Mouse (Mus musculus) midbrain, embryonic 14.5 days (tissue): ENCODE measurements around the gene Dek. TPM values are rescaled to one million over a fixed set of nuclear protein-coding genes. Genes with fewer than 3 reads are reported as not detected.
A peak's percentile ranks its signal among the peaks of the same experiment; 100 is the strongest.

Experiments
- ATAC-seq: fragments of 200-750 bp; cut with Nextera tagmentation; 2 replicates; pipeline ENCODE4 v1.8.0; 2017; ENCODE audit warnings: moderate number of reproducible peaks, moderate library complexity; ENCODE audit not compliant: low FRiP score, low TSS enrichment
- DNase-seq: peaks from one replicate; pipeline ENCODE4 v3.0.0-alpha.2; 2015
- H3K27ac ChIP-seq: fragments of 300-500 bp; sonication (generic); replicated peaks from 2 replicates; pipeline ENCODE4 v1.5.1; 2014; ENCODE audit warnings: mild to moderate bottlenecking, low read depth, low read length, moderate library complexity
- H3K27me3 ChIP-seq: fragments of 300-500 bp; sonication (generic); 2 replicates; pipeline ENCODE4 v1.6.1; 2014; ENCODE audit warnings: low read length, control low read depth, mixed read lengths; ENCODE audit not compliant: control insufficient read depth, insufficient read depth
- H3K36me3 ChIP-seq: fragments of 300-500 bp; sonication (generic); 2 replicates; pipeline ENCODE4 v1.6.1; 2014; ENCODE audit warnings: low read length, control low read depth; ENCODE audit not compliant: control insufficient read depth, insufficient read depth
- H3K4me1 ChIP-seq: fragments of 300-500 bp; sonication (generic); 2 replicates; pipeline ENCODE4 v1.6.1; 2014; ENCODE audit warnings: mild to moderate bottlenecking, antibody characterized with exemption, low read length, control low read depth; ENCODE audit not compliant: control insufficient read depth, insufficient read depth
- H3K4me2 ChIP-seq: fragments of 300-500 bp; sonication (generic); 2 replicates; pipeline ENCODE4 v1.6.1; 2014; ENCODE audit warnings: mild to moderate bottlenecking, low read length, moderate library complexity
- H3K4me3 ChIP-seq: fragments of 300-500 bp; sonication (generic); replicated peaks from 2 replicates; pipeline ENCODE4 v1.5.1; 2014; ENCODE audit warnings: low read depth, low read length
- H3K9ac ChIP-seq: fragments of 300-500 bp; sonication (generic); replicated peaks from 2 replicates; pipeline ENCODE4 v1.6.1; 2014; ENCODE audit warnings: mild to moderate bottlenecking, low read length, moderate library complexity
- H3K9me3 ChIP-seq: fragments of 300-500 bp; sonication (generic); 2 replicates; pipeline ENCODE4 v1.6.1; 2016; ENCODE audit warnings: low read length, control low read depth, mixed read lengths; ENCODE audit not compliant: control insufficient read depth
- WGBS: fragments of 180-500 bp; shearing (Covaris S2); extraction: QIAGEN DNeasy Blood & Tissue Kit; methylation state at CpG from one replicate; pipeline ENCODE4 v1.1.7; 2014; 5-methylcytosine and 5-hydroxymethylcytosine counted together
- polyA plus RNA-seq: library from polyadenylated mRNA; unstranded; fragments of >200 nt; fragmentation: Nextera tagmentation; extraction: Ambion mirVana; gene quantifications from 2 replicates; pipeline ENCODE4 v1.2.1, GENCODE M21; 2014

Gene Dek
- polyA plus RNA-seq, result 105 and 115 TPM in 2 replicates

- H3K36me3 ChIP-seq, result 0 out of 2 replicates have a peak, but pooled peaks cover 4% of the 10 kb centered on the region
- no peaks in the 10 kb centered on the region for H3K9me3 ChIP-seq
- peak; percentile 96 for DNase-seq
- WGBS, result under 1% methylated on average over 127 of the region's 129 CpGs
- no peaks in the 10 kb centered on the region for H3K27me3 ChIP-seq
- peak within 1 kb of the TSS; percentile 80 for H3K9ac ChIP-seq
- peak; percentile 92 for ATAC-seq
- H3K4me3 ChIP-seq, result peak within 1 kb of the TSS; percentile 71
- H3K4me2 ChIP-seq, result peak within 1 kb of the TSS; percentile 88
- peaks cover 22% of the 10 kb centered on the region for H3K4me1 ChIP-seq
- peak within 1 kb of the TSS; percentile 98 for H3K27ac ChIP-seq
These were observed at the start of gene Dek for GRCm38 (mm10) chr13:47105711-47106579. Gene Dek, minus strand, starts transcription at chr13:47106201.

GRCm38 (mm10) chr13:47154866-47155265 is 48.9 kb upstream of the Dek start:
- no peak overlapping the region for H3K4me2 ChIP-seq
- ATAC-seq (no peak), DNase-seq (no peak)
- no peaks in the 10 kb centered on the region for H3K36me3 ChIP-seq
- 75% methylated on average over 4 of the region's 4 CpGs for WGBS
- H3K27ac ChIP-seq, result no peak overlapping the region
- no peaks in the 10 kb centered on the region; the same call in 1 of the 2 replicates for H3K4me1 ChIP-seq
- H3K9ac ChIP-seq, result no peak overlapping the region
- H3K27me3 ChIP-seq, result no peaks in the 10 kb centered on the region
- H3K9me3 ChIP-seq, result no peaks in the 10 kb centered on the region
- no peak overlapping the region for H3K4me3 ChIP-seq

DNA sequence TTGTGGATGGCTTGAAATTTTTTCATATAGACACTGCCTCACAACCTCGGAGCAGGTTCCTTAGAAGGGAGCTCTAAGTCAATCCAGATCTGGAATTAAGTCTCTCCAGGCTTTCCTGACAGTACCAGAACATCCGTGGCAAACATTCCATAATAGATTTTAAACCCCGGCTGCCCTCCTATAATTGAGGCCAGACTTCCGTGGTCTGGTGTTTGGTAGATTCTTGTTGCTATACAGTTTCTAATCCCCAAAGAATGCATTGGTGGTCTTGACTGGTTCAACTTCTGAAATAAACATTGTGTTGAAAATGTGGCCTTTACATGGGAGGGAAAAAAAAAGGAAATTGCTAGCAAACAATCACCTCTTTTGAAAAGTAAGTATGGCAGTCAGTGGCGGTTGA is 47.2 kb upstream of the Dek start:
- H3K27ac ChIP-seq, result no peak overlapping the region
- DNase-seq, result no peak
- H3K36me3 ChIP-seq, result no peaks in the 10 kb centered on the region
- H3K9me3 ChIP-seq, result no peaks in the 10 kb centered on the region
- no peak overlapping the region for H3K9ac ChIP-seq
- 67% methylated on average over 5 of the region's 5 CpGs for WGBS
- no peak overlapping the region for H3K4me2 ChIP-seq
- no peaks in the 10 kb centered on the region; the same call in 1 of the 2 replicates for H3K4me1 ChIP-seq
- H3K27me3 ChIP-seq, result no peaks in the 10 kb centered on the region
- no peak for ATAC-seq
- no peak overlapping the region for H3K4me3 ChIP-seq

- Histone ChIP-seq H3K36me3 (no peaks in the 10 kb centered on the region), H3K4me3 (no peak overlapping the region), H3K27me3 (no peaks in the 10 kb centered on the region), H3K4me1 (no peaks in the 10 kb centered on the region; the same call in 1 of the 2 replicates), H3K27ac (no peak overlapping the region), H3K9ac (no peak overlapping the region), H3K4me2 (no peak overlapping the region), H3K9me3 (no peaks in the 10 kb centered on the region)
- WGBS, result 29% methylated on average over 7 of the region's 7 CpGs
- no peak; the same call in 1 of the 2 replicates for ATAC-seq
- peak; percentile 94 for DNase-seq
These were observed 46.4 kb upstream of the Dek start for GRCm38 (mm10) chr13:47152390-47152789.

DNA sequence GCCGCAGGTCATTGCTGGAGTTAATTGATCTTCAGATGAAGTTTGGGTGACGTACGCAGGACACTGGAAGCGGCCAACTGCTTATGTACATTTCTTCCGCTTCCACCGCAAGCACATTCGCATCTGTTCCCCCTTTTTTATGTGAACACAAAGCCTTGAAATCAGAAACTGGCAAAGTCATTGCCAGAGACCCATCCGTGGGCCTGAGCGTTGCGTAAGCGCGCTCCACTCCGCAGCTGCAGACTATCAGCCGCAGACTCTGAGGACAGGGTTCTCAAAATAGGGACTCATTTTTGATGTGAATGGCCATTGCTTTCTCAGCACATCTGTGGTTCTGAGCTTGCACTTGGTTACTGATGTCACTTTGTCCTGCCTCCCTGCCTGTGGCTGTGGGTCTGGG is 45.1 kb upstream of the Dek start:
- no peak for ATAC-seq
- no peaks in the 10 kb centered on the region for H3K9me3 ChIP-seq
- no peak for DNase-seq
- H3K36me3 ChIP-seq, result no peaks in the 10 kb centered on the region
- no peaks in the 10 kb centered on the region for H3K27me3 ChIP-seq
- no peak overlapping the region for H3K4me2 ChIP-seq
- no peak overlapping the region for H3K27ac ChIP-seq
- WGBS, result 93% methylated on average over 14 of the region's 14 CpGs
- H3K4me1 ChIP-seq, result no peaks in the 10 kb centered on the region
- no peak overlapping the region for H3K9ac ChIP-seq
- H3K4me3 ChIP-seq, result no peak overlapping the region

DNA sequence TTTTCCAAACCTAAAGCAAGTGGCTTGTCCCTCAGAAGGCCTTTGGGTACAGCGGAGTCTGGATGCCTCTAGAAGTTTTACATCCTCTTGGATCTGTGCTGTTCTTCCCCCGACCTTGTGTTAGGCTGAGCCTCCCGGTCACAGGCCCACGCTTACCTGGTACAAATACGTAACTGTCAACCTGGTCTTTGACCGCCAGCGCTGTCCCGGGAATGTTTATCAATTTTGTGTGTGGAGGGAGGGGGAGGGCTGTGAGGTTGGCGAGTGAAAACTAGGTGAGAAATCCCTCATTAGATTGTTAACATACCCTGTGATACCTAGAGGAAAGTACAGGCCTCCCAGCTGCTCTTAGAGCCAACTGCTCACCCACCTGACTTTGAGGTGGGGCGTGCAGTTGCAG is 44.0 kb upstream of the Dek start:
- WGBS, result 94% methylated on average over 10 of the region's 10 CpGs
- H3K9me3 ChIP-seq, result no peaks in the 10 kb centered on the region

DNA sequence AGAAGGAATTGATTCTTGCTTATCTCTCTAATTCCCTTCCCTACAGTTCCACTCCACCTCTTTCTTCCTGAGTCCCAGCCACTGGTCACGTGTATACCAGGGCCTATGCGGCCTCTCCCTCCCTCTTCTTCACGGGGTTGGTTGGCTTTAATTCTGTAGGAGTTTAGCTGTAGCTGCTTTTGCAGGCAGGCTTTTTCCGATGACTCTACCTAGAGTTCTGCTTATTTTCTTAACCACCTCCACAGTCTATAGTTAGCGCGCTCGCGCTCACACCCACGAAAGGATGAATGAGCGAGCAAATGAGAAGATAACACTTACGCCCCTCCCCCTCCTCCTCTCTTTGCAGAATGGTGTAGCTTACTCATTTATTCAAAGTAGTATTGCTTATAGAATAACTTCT is 42.6 kb upstream of the Dek start:
- Histone ChIP-seq H3K4me1 (no peaks in the 10 kb centered on the region), H3K9ac (no peak overlapping the region), H3K4me2 (no peak overlapping the region), H3K27ac (no peak overlapping the region), H3K4me3 (no peak overlapping the region), H3K36me3 (no peaks in the 10 kb centered on the region), H3K9me3 (no peaks in the 10 kb centered on the region), H3K27me3 (no peaks in the 10 kb centered on the region)
- 68% methylated on average over 11 of the region's 11 CpGs for WGBS
- DNase-seq, result no peak
- ATAC-seq, result no peak

More for the DNA sequence above, 44.0 kb upstream of the Dek start:
- Histone ChIP-seq H3K36me3 (no peaks in the 10 kb centered on the region), H3K27me3 (no peaks in the 10 kb centered on the region), H3K4me2 (no peak overlapping the region), H3K4me3 (no peak overlapping the region), H3K27ac (no peak overlapping the region), H3K9ac (no peak overlapping the region), H3K4me1 (no peaks in the 10 kb centered on the region)
- ATAC-seq (no peak), DNase-seq (no peak)

- no peak for ATAC-seq
- WGBS, result 83% methylated on average over 7 of the region's 7 CpGs
- Histone ChIP-seq H3K9me3 (no peaks in the 10 kb centered on the region), H3K4me2 (no peak overlapping the region), H3K4me1 (no peaks in the 10 kb centered on the region), H3K36me3 (no peaks in the 10 kb centered on the region), H3K9ac (no peak overlapping the region), H3K4me3 (no peak overlapping the region), H3K27ac (no peak overlapping the region), H3K27me3 (no peaks in the 10 kb centered on the region)
- DNase-seq, result no peak
These were observed 40.4 kb upstream of the Dek start for GRCm38 (mm10) chr13:47146388-47146787.

DNA sequence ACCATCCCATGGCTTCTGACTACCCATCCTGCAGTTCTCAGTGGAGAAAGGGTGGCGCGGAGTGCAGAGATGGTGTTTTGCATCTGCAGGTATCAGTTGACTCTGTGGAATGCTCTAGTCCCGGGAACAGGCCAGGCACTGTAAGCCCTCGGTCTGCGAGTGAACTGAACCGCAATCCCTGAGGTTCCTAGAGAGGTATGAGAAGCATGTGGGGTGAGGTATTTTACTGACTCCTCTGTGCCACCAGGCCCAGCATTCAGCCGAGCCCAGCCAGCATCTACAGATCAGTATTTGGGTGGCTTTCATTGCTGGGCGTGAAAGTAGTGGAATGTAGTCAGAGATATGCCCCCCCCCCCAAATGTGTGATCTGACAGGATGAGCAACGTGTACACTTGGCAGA is 39.9 kb upstream of the Dek start:
- Histone ChIP-seq H3K9ac (no peak overlapping the region), H3K4me2 (no peak overlapping the region), H3K27me3 (no peaks in the 10 kb centered on the region), H3K9me3 (no peaks in the 10 kb centered on the region), H3K4me3 (no peak overlapping the region), H3K36me3 (no peaks in the 10 kb centered on the region), H3K4me1 (no peaks in the 10 kb centered on the region), H3K27ac (no peak overlapping the region)
- DNase-seq, result no peak
- WGBS, result 88% methylated on average over 9 of the region's 9 CpGs
- ATAC-seq, result no peak
